Mouse (Mus musculus) liver, embryonic 14.5 days (tissue): ENCODE data around the gene Gpn3. TPM values are rescaled to one million over a fixed set of nuclear protein-coding genes. Genes with fewer than 3 reads are reported as not detected.

ENCODE experiments used
- ATAC-seq: fragments of 200-750 bp; cut with Nextera tagmentation; 2 replicates; pipeline ENCODE4 v1.8.0; 2017; ENCODE audit warnings: moderate number of reproducible peaks, mild to moderate bottlenecking, moderate library complexity; ENCODE audit not compliant: insufficient read depth
- DNase-seq, 3 experiments: peaks; one replicate each; pipeline ENCODE4 v3.0.0-alpha.2; 2012 to 2013; ENCODE audit warnings: low read depth in 3 of 3, low spot score in 3 of 3
- H3K27ac ChIP-seq: fragments of 300-500 bp; sonication (generic); 2 replicates; pipeline ENCODE4 v1.5.1; 2014; ENCODE audit warnings: moderate library complexity, mild to moderate bottlenecking, control low read depth, inconsistent platforms
- H3K27me3 ChIP-seq: fragments of 300-500 bp; sonication (generic); 2 replicates; pipeline ENCODE4 v1.6.1; 2014; ENCODE audit warnings: mild to moderate bottlenecking, low read length, moderate library complexity; ENCODE audit not compliant: control insufficient read depth, insufficient read depth
- H3K36me3 ChIP-seq: fragments of 300-500 bp; sonication (generic); replicated peaks from 2 replicates; pipeline ENCODE4 v1.6.1; 2014; ENCODE audit warnings: low read depth; ENCODE audit not compliant: control insufficient read depth, insufficient read depth
- H3K4me1 ChIP-seq, 2 experiments: fragments of 200-500 bp in 1 of 2; fragments of 300-500 bp in 1 of 2; sonication (generic) in 1 of 2; replicated peaks; 2 replicates each; pipeline ENCODE4 v1.6.1; 2012 to 2014; ENCODE audit warnings: antibody characterized with exemption in 1 of 2, inconsistent platforms in 1 of 2, low read length in 1 of 2; ENCODE audit not compliant: control insufficient read depth in 2 of 2, insufficient read depth in 2 of 2
- H3K4me2 ChIP-seq: fragments of 300-500 bp; sonication (generic); 2 replicates; pipeline ENCODE4 v1.6.1; 2014; ENCODE audit warnings: low read depth, mild to moderate bottlenecking, control low read depth, moderate library complexity
- H3K4me3 ChIP-seq, 2 experiments: fragments of 200-500 bp in 1 of 2; fragments of 300-500 bp in 1 of 2; sonication (generic) in 1 of 2; 2 replicates each; pipeline ENCODE4 v1.5.1; 2012 to 2014; ENCODE audit warnings: low read depth in 2 of 2, low read length in 2 of 2, mild to moderate bottlenecking in 2 of 2, control low read depth in 1 of 2, inconsistent platforms in 1 of 2, moderate library complexity in 1 of 2; ENCODE audit not compliant: insufficient read depth in 1 of 2
- H3K9ac ChIP-seq: fragments of 300-500 bp; sonication (generic); replicated peaks from 2 replicates; pipeline ENCODE4 v1.6.1; 2014; ENCODE audit warnings: mild to moderate bottlenecking, control low read depth, moderate library complexity
- H3K9me3 ChIP-seq: fragments of 300-500 bp; sonication (generic); 2 replicates; pipeline ENCODE4 v1.6.1; 2016; ENCODE audit warnings: low read length, mixed read lengths; ENCODE audit not compliant: control insufficient read depth
- CTCF ChIP-seq: IDR thresholded peaks from 2 replicates; pipeline ENCODE4 v1.5.1; 2016; ENCODE audit warnings: antibody characterized with exemption, low read depth, control low read depth
- EP300 ChIP-seq: IDR thresholded peaks from 2 replicates; pipeline ENCODE4 v1.6.1; 2016; ENCODE audit warnings: antibody characterized with exemption, low read depth
- WGBS: fragments of 180-500 bp; shearing (Covaris S2); extraction: QIAGEN DNeasy Blood & Tissue Kit; methylation state at CpG from one replicate; pipeline ENCODE4 v1.1.7; 2014; ENCODE audit not compliant: insufficient replicate concordance; 5-methylcytosine and 5-hydroxymethylcytosine counted together
- polyA plus RNA-seq, 2 experiments: library from polyadenylated mRNA; depleted of rRNA in 1 of 2; stranded (reverse) in 1 of 2; unstranded in 1 of 2; fragments of >200 nt; fragmentation: Nextera tagmentation in 1 of 2; extraction: Ambion mirVana in 1 of 2; gene quantifications; 2 replicates each; pipeline versions ENCODE4 v1.2.1 to v1.2.3; 2012 to 2014

Gpn3 gene
- polyA plus RNA-seq, 2 experiments, result 40.8 to 60.5 TPM

DNA sequence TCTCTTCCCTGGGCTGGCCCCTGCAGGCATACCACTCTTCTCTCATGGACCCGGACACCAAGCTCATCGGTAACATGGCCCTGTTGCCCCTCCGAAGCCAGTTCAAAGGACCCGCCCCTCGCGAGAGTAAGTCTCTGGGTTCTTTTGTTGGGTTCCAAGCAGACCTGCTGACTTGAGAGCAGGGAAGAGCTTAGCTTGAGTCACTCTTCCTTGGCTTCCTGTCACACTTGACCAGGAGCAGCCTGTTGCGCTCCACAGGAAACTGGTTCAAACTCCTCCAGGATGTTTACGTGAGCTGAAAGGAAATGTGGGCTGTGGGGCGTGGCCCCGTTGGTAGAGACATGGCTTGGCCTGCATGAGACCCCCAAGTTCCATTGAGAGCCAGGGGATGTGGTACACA is 25.1 kb downstream of the Gpn3 start:
- Histone ChIP-seq H3K9me3 (no peaks in the 10 kb centered on the region), H3K27ac (no peak overlapping the region), H3K27me3 (no peaks in the 10 kb centered on the region), H3K36me3 (peaks cover 21% of the 10 kb centered on the region), H3K4me2 (no peak overlapping the region), H3K9ac (no peak overlapping the region), H3K4me1 (peaks cover 8 to 10% of the 10 kb centered on the region in 2 experiments), H3K4me3 (no peak overlapping the region)
- WGBS, result 62% methylated on average over 10 of the region's 10 CpGs
- TF ChIP-seq EP300 (no peak), CTCF (no peak)
- DNase-seq (no peak), ATAC-seq (no peak; the same call in 1 of the 2 replicates)

DNA sequence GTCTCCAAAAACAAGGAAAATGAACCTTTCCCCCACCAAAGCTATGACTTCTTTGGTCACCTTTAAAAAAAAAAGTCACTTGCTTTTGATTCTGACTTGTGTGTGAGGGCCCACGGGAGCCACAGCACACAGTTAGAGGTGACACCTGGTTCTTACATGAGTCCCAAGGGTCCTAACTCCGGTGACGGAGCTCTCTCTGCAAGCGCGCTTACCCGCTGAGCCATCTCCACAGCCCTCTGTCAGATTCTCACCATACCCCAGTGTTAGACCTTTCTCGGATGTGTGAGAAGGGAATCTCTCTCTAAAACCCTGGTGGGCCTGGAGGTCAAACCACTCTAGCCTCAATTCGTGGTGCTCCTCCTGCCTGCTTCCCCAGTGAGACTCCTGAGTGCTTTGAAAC is 25.8 kb downstream of the Gpn3 start:
- no peaks in the 10 kb centered on the region for H3K9me3 ChIP-seq
- ATAC-seq (no peak), DNase-seq (no peak)
- no peak overlapping the region for H3K4me2 ChIP-seq
- no peak for TF ChIP-seq CTCF
- TF ChIP-seq EP300, result no peak
- peaks cover 6 to 9% of the 10 kb centered on the region in 2 experiments for H3K4me1 ChIP-seq
- peaks cover 26% of the 10 kb centered on the region for H3K36me3 ChIP-seq
- H3K4me3 ChIP-seq, result no peak overlapping the region
- no peak overlapping the region for H3K27ac ChIP-seq
- 82% methylated on average over 8 of the region's 8 CpGs for WGBS
- H3K9ac ChIP-seq, result no peak overlapping the region
- no peaks in the 10 kb centered on the region for H3K27me3 ChIP-seq

DNA sequence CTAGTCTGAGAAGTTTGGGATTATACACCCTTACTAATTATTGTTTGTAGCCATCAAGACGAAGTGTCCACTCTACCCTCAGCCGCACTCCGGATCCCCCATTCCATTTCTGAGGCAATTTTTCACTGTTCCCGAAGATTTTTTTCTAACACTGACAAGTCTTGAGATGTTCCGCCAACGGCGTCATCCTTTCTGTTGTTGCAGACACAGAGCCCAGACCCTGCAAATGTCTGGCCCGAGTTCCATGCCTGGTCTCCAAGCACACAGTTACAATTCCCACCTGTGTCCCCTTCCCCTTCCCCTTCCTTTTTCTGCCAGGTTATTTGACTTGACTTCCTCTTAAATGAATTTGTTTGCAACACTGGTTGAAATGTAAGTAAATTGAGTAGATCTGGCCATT is 28.2 kb downstream of the Gpn3 start:
- Histone ChIP-seq H3K9ac (no peak overlapping the region), H3K4me3 (no peak overlapping the region), H3K36me3 (peaks cover 48% of the 10 kb centered on the region), H3K27ac (no peak overlapping the region), H3K27me3 (no peaks in the 10 kb centered on the region), H3K4me2 (no peak overlapping the region), H3K9me3 (no peaks in the 10 kb centered on the region), H3K4me1 (no peaks in the 10 kb centered on the region)
- no peak for ATAC-seq
- TF ChIP-seq EP300 (no peak), CTCF (no peak)
- DNase-seq, result no peak
- 81% methylated on average over 8 of the region's 8 CpGs for WGBS

DNA sequence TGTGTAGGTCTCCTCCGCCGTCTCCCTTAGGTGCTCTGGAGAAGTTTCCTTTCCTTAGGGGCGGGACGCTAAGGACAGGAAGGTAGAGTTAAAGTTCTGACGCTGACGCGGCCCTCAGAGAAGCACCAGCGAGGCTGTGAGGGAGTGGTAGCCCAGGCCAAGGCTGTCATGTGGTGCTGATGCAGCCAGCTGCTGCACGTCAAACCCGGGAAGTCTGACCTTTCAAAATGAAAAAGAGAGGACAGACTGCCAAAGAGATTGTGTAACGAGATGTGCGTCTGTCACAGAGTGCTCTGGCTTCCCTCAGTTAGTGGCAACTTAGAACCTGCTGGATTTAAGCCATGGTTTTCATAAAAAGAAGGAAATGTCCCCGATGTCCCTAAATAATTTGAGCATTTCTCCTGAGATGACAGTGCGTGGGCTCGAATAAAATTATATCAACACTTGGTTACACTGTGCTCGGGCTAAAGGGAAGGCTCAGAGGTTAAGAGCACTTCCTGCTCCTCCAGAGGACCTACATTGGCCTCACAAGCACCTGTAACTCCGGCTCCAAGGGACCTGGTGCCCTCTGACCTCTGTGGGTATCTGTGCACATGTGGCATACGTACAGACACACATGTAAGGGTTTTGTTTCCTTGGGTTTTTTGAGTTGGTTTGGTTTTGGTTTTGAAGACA is 29.1 kb downstream of the Gpn3 start:
- H3K36me3 ChIP-seq, result peaks cover 57% of the 10 kb centered on the region
- ATAC-seq (no peak), DNase-seq (no peak)
- WGBS, result 81% methylated on average over 18 of the region's 18 CpGs
- H3K4me3 ChIP-seq, result no peak overlapping the region
- no peak overlapping the region for H3K9ac ChIP-seq
- H3K4me2 ChIP-seq, result no peak overlapping the region
- no peak overlapping the region for H3K27ac ChIP-seq
- H3K27me3 ChIP-seq, result no peaks in the 10 kb centered on the region
- no peaks in the 10 kb centered on the region for H3K4me1 ChIP-seq
- no peak for TF ChIP-seq CTCF
- TF ChIP-seq EP300, result no peak
- H3K9me3 ChIP-seq, result no peaks in the 10 kb centered on the region

DNA sequence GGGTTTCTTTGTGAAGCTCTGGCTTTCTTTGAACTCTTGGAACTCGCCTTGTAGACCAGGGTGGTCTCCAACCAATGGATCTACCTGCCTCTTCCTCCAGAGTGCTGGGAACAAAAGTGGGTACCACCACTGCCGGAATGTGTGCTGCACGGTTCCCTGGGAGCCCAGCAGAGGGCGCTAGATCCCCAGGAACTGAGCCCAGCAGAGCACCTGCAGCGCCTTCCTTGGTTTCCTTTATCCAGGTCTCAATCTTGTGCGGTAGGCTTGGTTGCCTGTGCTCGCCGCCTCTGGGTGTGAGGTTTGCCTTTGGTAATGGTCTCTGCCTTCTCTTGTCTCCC is 29.6 kb downstream of the Gpn3 start:
- Histone ChIP-seq H3K4me1 (no peaks in the 10 kb centered on the region), H3K36me3 (peaks cover 62% of the 10 kb centered on the region), H3K9ac (no peak overlapping the region), H3K4me2 (no peak overlapping the region), H3K9me3 (no peaks in the 10 kb centered on the region), H3K27ac (no peak overlapping the region), H3K4me3 (no peak overlapping the region), H3K27me3 (no peaks in the 10 kb centered on the region)
- ATAC-seq, result no peak
- no peak for DNase-seq
- TF ChIP-seq CTCF (peak; percentile 98), EP300 (no peak)
- 32% methylated on average over 8 of the region's 8 CpGs for WGBS
